Mouse (Mus musculus) heart, postnatal 0 days (tissue): ENCODE measurements around the gene Slc22a6.

Source experiments
- CTCF ChIP-seq: IDR thresholded peaks from 2 replicates; pipeline ENCODE4 v1.5.1; 2016; ENCODE audit warnings: antibody characterized with exemption, control low read depth, low read depth
- EP300 ChIP-seq: IDR thresholded peaks from 2 replicates; pipeline ENCODE4 v1.6.1; 2016; ENCODE audit warnings: antibody characterized with exemption, low read depth

GRCm38 (mm10) chr19:8571746-8572145 lies 46.1 kb upstream of the Slc22a6 start:
- no peak for TF ChIP-seq CTCF
- no peak for TF ChIP-seq EP300
